Comparison of ENCODE assay signal across 9 mouse cellular contexts in the genomic region with DNA sequence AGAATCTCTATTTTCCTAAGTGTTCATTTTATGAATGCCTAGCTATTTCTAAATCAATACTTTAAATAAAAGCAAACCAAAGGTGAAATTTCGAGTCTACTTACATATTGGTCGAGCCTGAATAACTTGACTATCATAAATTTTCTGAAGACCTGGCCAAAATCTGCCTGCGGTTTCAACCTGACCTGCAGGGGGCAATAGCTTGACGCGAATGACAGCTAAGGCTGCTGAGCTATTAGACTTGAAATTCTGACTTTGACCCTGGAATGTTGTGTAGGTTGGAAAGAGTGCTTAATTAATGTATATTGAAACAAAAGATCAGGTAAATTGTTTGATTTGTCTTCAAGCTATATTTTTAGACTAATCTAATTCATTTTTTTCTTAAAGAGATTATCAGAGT.
DNase-seq lines count a peak whose midpoint lies in the region; ATAC-seq and TF ChIP-seq lines count a peak whose summit lies in the region.
"Had no signal": no experiment of that assay in that cellular context is flagged by ENCODE, and none has a peak within 500 bp of the region (broad histone marks: within the 10 kb centered on the region; RNA-seq: fewer than 3 reads in every experiment).

No protein-coding gene starts in this region.

- WGBS in hindbrain, embryonic 10.5 days = 5% methylated on average over 5 of the region's 5 CpGs
- WGBS in hindbrain, embryonic 16.5 days = 2% methylated on average over 5 of the region's 5 CpGs
- WGBS in embryonic facial prominence, embryonic 11.5 days = 5% methylated on average over 5 of the region's 5 CpGs
- 4% methylated on average over 5 of the region's 5 CpGs for WGBS in neural tube, embryonic 11.5 days

- no peak overlapping the region for H3K4me2 ChIP-seq in hindbrain, embryonic 16.5 days (ENCODE audit: low read length)
- no peak overlapping the region for H3K4me2 ChIP-seq in CH12.LX (ENCODE audit: insufficient read depth, low read depth, poor library complexity, severe bottlenecking)
- no peak overlapping the region for H3K4me2 ChIP-seq in embryonic facial prominence, embryonic 11.5 days (ENCODE audit: low read depth, low read length)
- no peak overlapping the region for H3K4me2 ChIP-seq in neural tube, embryonic 11.5 days (ENCODE audit: low read depth)
- H3K4me2 ChIP-seq: embryonic facial prominence, embryonic 13.5 days had no signal

- TF ChIP-seq POLR2A in CH12.LX (IDR thresholded peaks at IDR 0.05; ENCODE audit: low read depth, low read length) = no peak

- dilution Hi-C loops in CH12.LX (cut with MboI; ENCODE audit: extremely low pct_ligation_motif_present, extremely low pct_unique_long_range_greater_than_20kb, low sequenced_read_pairs) = no loop called here

- ATAC-seq in hindbrain, embryonic 16.5 days = no peak
- ATAC-seq in embryonic facial prominence, embryonic 11.5 days (replicated peaks; ENCODE audit: insufficient number of reproducible peaks, low FRiP score, low TSS enrichment, low read depth) = no peak
- ATAC-seq in neural tube, embryonic 11.5 days (ENCODE audit: insufficient read depth, low FRiP score, low TSS enrichment) = no peak

- DNase-seq in hindbrain, embryonic 10.5 days (ENCODE audit: low spot score) = peak; percentile 62
- DNase-seq in CH12.LX (ENCODE audit: extremely low read depth) = peak; percentile 43
- DNase-seq in adipocyte (ENCODE audit: low spot score) = peak; percentile 45
- DNase-seq in embryonic facial prominence, embryonic 11.5 days (ENCODE audit: low spot score) = peak; percentile 84
- DNase-seq in layer of hippocampus, postnatal 10 days (ENCODE audit: low spot score in 2 of 2) = peak; percentile 78 to 84
- peak; percentile 67 for DNase-seq in neural tube, embryonic 11.5 days (ENCODE audit: low spot score)
- no peak for DNase-seq in thymus, adult 18-20 months

- peak; percentile 91 for TF ChIP-seq RAD21 in CH12.LX (IDR thresholded peaks at IDR 0.05; ENCODE audit: low read depth, low read length)

- H3K27me3 ChIP-seq in hindbrain, embryonic 10.5 days (ENCODE audit: insufficient read depth, poor library complexity, severe bottlenecking) = peaks cover 71% of the 10 kb centered on the region
- peaks cover 2% of the 10 kb centered on the region; the same call in 1 of the 2 replicates for H3K27me3 ChIP-seq in hindbrain, embryonic 16.5 days (replicated peaks; ENCODE audit: control insufficient read depth, insufficient read depth, low read length)
- no peaks in the 10 kb centered on the region for H3K27me3 ChIP-seq in CH12.LX (replicated peaks)
- H3K27me3 ChIP-seq in embryonic facial prominence, embryonic 11.5 days (ENCODE audit: control insufficient read depth, insufficient read depth, low read length) = peaks cover 6% of the 10 kb centered on the region; the same call in 1 of the 2 replicates
- peaks cover 9% of the 10 kb centered on the region; the same call in 1 of the 2 replicates for H3K27me3 ChIP-seq in neural tube, embryonic 11.5 days (ENCODE audit: control insufficient read depth, insufficient read depth, low read length)

- peak; percentile 56 to 77 for TF ChIP-seq CTCF in CH12.LX (conservative IDR thresholded peaks at IDR 0.05 in 1 of 2, IDR thresholded peaks at IDR 0.05 in 1 of 2; ENCODE audit: low read depth in 2 of 2, low read length in 2 of 2)

- H3K9ac ChIP-seq in hindbrain, embryonic 16.5 days (ENCODE audit: low read depth, low read length) = no peak overlapping the region
- no peak overlapping the region for H3K9ac ChIP-seq in CH12.LX (ENCODE audit: insufficient read depth, low read depth)
- no peak overlapping the region for H3K9ac ChIP-seq in embryonic facial prominence, embryonic 11.5 days (replicated peaks; ENCODE audit: low read length)
- no peak overlapping the region for H3K9ac ChIP-seq in neural tube, embryonic 11.5 days (ENCODE audit: low read length)
- H3K9ac ChIP-seq: embryonic facial prominence, embryonic 13.5 days had no signal

- no peak for TF ChIP-seq EP300 in CH12.LX (IDR thresholded peaks at IDR 0.05; ENCODE audit: low read length)

- peaks cover 26% of the 10 kb centered on the region for H3K4me1 ChIP-seq in hindbrain, embryonic 10.5 days (replicated peaks)
- peaks cover 4% of the 10 kb centered on the region; the same call in 1 of the 2 replicates for H3K4me1 ChIP-seq in hindbrain, embryonic 16.5 days (ENCODE audit: control insufficient read depth, insufficient read depth, low read depth, low read length)
- H3K4me1 ChIP-seq in CH12.LX (ENCODE audit: control insufficient read depth in 1 of 2, insufficient read depth in 2 of 2) = no peaks in the 10 kb centered on the region
- no peaks in the 10 kb centered on the region; the same call in 1 of the 2 replicates for H3K4me1 ChIP-seq in embryonic facial prominence, embryonic 11.5 days (ENCODE audit: control insufficient read depth, insufficient read depth, low read length)
- H3K4me1 ChIP-seq in neural tube, embryonic 11.5 days (ENCODE audit: control insufficient read depth, insufficient read depth, low read length) = no peaks in the 10 kb centered on the region

- no peaks in the 10 kb centered on the region for H3K9me3 ChIP-seq in hindbrain, embryonic 10.5 days
- no peaks in the 10 kb centered on the region for H3K9me3 ChIP-seq in hindbrain, embryonic 16.5 days (ENCODE audit: control insufficient read depth, low read length)
- peaks cover 7% of the 10 kb centered on the region for H3K9me3 ChIP-seq in CH12.LX (replicated peaks; ENCODE audit: low read length)
- no peaks in the 10 kb centered on the region for H3K9me3 ChIP-seq in embryonic facial prominence, embryonic 11.5 days (replicated peaks; ENCODE audit: control insufficient read depth, low read length)
- no peaks in the 10 kb centered on the region for H3K9me3 ChIP-seq in neural tube, embryonic 11.5 days (ENCODE audit: control insufficient read depth, low read length)
- H3K9me3 ChIP-seq: embryonic facial prominence, embryonic 13.5 days had no signal

- no peak overlapping the region for H3K4me3 ChIP-seq in hindbrain, embryonic 10.5 days
- no peak overlapping the region for H3K4me3 ChIP-seq in hindbrain, embryonic 16.5 days (ENCODE audit: low read length)
- H3K4me3 ChIP-seq in CH12.LX (replicated peaks in 1 of 3; ENCODE audit: low read depth in 2 of 3, low read length in 2 of 3, poor library complexity in 1 of 3) = no peak overlapping the region
- H3K4me3 ChIP-seq in embryonic facial prominence, embryonic 11.5 days (ENCODE audit: low read depth, low read length) = no peak overlapping the region
- H3K4me3 ChIP-seq in neural tube, embryonic 11.5 days (ENCODE audit: low read depth, low read length) = no peak overlapping the region
- H3K4me3 ChIP-seq: embryonic facial prominence, embryonic 13.5 days had no signal

- in situ Hi-C loops in CH12.LX (cut with MboI; ENCODE audit: low pct_ligation_motif_present, low pct_unique_long_range_greater_than_20kb, low sequenced_read_pairs) = no loop called here

- no peaks in the 10 kb centered on the region for H3K36me3 ChIP-seq in hindbrain, embryonic 10.5 days
- no peaks in the 10 kb centered on the region for H3K36me3 ChIP-seq in hindbrain, embryonic 16.5 days (ENCODE audit: control insufficient read depth, insufficient read depth, low read length)
- no peaks in the 10 kb centered on the region for H3K36me3 ChIP-seq in CH12.LX (replicated peaks in 1 of 2; ENCODE audit: control insufficient read depth in 1 of 2, insufficient read depth in 1 of 2, low read length in 1 of 2)
- no peaks in the 10 kb centered on the region for H3K36me3 ChIP-seq in embryonic facial prominence, embryonic 11.5 days (replicated peaks; ENCODE audit: control insufficient read depth, insufficient read depth, low read depth, low read length)
- no peaks in the 10 kb centered on the region for H3K36me3 ChIP-seq in neural tube, embryonic 11.5 days (ENCODE audit: control insufficient read depth, insufficient read depth, low read length)
- H3K36me3 ChIP-seq: embryonic facial prominence, embryonic 13.5 days had no signal

- H3K27ac ChIP-seq in hindbrain, embryonic 10.5 days = no peak overlapping the region
- no peak overlapping the region for H3K27ac ChIP-seq in hindbrain, embryonic 16.5 days (ENCODE audit: low read depth, low read length)
- H3K27ac ChIP-seq in CH12.LX (ENCODE audit: insufficient read depth, low read depth) = no peak overlapping the region
- no peak overlapping the region for H3K27ac ChIP-seq in embryonic facial prominence, embryonic 11.5 days (replicated peaks; ENCODE audit: low read depth, low read length)
- H3K27ac ChIP-seq in neural tube, embryonic 11.5 days (ENCODE audit: low read depth, low read length) = no peak overlapping the region
- H3K27ac ChIP-seq: embryonic facial prominence, embryonic 13.5 days had no signal

- no peaks in the 10 kb centered on the region for H3K79me2 ChIP-seq in CH12.LX (replicated peaks; ENCODE audit: control insufficient read depth, extremely low read depth, insufficient read depth, poor library complexity, severe bottlenecking)

TF ChIP-seq in CH12.LX, 34 proteins besides CTCF, POLR2A, EP300 and RAD21:
- TF ChIP-seq ZKSCAN1 (IDR thresholded peaks at IDR 0.05; ENCODE audit: borderline replicate concordance, low read depth, low read length) (no peak), SMC3 (IDR thresholded peaks at IDR 0.05; ENCODE audit: low read depth, low read length) (peak; percentile 73), ZC3H11A (IDR thresholded peaks at IDR 0.05; ENCODE audit: low read depth, low read length) (peak; percentile 28; the same call in 1 of the 2 replicates), NELFE (IDR thresholded peaks at IDR 0.05; ENCODE audit: low read depth, low read length) (0 out of 2 replicates have a peak, but pooled peaks have one; percentile 16)

Comparison
In these comparisons a context has a peak if more than half of its experiments do, and no peak if none do; other contexts are left out.
1. DNase-seq: peak in hindbrain, embryonic 10.5 days (single experiment), CH12.LX (single experiment), adipocyte (single experiment), embryonic facial prominence, embryonic 11.5 days (single experiment), layer of hippocampus, postnatal 10 days (2 of 2) and neural tube, embryonic 11.5 days (single experiment); none in thymus, adult 18-20 months (0 of 2).